Mouse (Mus musculus) splenic B cell, adult 2 months (primary cell): ENCODE data around the gene 2310061I04Rik.
A peak's percentile ranks its signal among the peaks of the same experiment; 100 is the strongest.

Source experiments
- DNase-seq: peaks from one replicate; pipeline ENCODE4 v3.0.0-alpha.2; 2011; ENCODE audit warnings: low read depth, low spot score
- H3K27me3 ChIP-seq: 2 replicates; pipeline ENCODE4 v1.6.1; 2012; ENCODE audit warnings: mild to moderate bottlenecking, low read length, moderate library complexity, mixed read lengths; ENCODE audit not compliant: control insufficient read depth, poor library complexity, insufficient read depth, severe bottlenecking
- H3K36me3 ChIP-seq: 2 replicates; pipeline ENCODE4 v1.6.1; 2012; ENCODE audit warnings: mild to moderate bottlenecking, low read length, moderate library complexity, mixed read lengths; ENCODE audit not compliant: control insufficient read depth, poor library complexity, insufficient read depth, severe bottlenecking

The 2310061I04Rik gene

DNA sequence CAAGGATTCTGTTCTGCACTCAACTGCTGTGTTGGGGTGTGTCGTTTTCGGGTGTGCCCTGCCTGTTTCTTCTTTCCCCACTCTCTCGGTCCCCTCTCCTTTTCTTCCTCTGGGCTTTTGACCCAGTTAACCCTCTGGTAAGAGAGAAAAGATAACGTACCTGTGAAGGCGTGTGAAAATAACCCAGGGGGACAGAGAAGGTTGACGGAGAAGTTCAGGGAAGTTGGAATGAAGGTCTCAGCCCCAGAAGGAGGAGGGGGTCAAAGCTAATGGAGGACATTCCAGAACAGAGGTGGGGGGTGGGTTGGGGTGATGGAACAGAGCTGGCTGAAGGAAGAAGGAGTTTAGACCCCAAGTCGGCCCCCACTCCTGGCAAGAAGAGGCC, 28.3 kb downstream of the 2310061I04Rik start:
- H3K36me3 ChIP-seq, result peaks cover 7% of the 10 kb centered on the region
- H3K27me3 ChIP-seq, result no peaks in the 10 kb centered on the region
- no peak for DNase-seq

DNA sequence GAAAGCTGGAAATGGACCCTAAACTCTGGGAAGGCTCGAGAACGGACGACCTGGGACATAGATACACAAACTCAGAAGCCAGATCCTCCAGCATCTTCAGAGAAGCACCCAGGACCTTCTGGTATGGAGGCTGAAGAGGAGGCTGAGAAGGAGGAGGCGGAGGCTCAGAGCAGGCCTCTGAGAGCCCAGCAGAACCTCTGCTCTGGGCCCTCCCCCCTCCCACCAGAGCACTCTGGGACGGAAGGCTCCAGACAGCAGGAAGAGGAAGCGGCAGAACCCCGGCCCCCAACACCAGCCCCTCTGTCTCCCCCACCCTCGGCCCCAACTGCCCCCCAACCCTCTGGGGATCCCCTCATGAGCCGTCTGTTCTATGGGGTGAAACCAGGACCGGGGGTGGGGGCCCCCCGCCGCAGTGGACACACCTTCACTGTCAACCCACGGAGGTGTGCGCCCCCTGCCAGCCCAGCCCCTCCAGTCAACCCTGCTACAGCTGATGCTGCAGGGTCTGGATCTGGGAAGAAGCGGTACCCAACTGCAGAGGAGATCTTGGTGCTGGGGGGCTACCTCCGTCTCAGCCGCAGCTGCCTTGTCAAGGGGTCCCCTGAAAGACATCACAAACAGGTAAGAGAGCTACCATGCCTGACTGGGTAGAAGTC, 28.9 kb downstream of the 2310061I04Rik start:
- H3K36me3 ChIP-seq, result peaks cover 7% of the 10 kb centered on the region
- peak; percentile 62 for DNase-seq

DNA sequence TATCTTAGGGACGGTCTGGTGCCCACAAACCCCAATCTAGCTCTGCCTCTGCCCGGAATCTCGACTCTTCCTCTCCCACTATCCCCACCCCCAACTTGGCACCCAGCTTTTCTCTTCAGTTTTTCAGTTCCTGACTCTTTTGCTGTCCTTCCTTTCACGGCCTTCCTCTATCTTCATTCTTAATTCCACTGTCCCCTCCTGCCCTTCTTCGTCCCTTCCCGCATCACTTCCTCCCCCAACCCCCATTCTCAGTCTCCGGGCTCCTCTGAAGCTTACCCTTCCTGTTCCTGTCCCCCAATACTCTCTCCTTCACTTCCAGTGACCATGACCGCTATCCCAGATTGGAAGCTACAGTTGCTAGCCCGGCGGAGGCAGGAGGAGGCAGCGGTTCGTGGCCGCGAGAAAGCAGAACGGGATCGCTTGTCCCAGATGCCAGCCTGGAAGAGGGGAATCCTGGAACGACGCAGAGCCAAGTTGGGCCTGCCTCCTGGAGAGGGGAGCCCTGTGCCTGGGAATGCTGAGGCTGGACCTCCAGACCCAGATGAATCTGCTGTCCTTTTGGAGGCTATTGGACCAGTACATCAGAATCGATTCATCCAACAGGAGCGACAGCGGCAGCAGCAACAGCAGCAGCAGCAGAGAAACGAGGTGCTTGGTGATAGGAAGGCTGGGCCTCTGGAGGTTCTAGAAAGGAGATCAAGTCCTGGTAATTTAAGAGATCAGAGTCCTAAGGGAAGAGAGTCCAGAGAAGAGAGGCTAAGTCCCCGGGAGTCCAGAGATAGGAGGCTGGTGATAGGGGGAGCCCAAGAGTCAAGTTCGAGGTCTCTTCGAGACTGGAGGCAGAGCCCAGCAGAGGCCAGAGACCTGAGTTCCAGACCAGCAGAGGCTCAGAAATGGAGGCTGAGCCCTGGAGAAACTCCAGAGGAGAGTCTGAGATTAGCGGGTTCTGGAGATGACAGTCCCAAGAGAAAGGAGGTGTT, 30.0 kb downstream of the 2310061I04Rik start:
- H3K36me3 ChIP-seq, result peaks cover 3% of the 10 kb centered on the region; the same call in 1 of the 2 replicates
- peak; percentile 73 for DNase-seq
- H3K27me3 ChIP-seq, result no peaks in the 10 kb centered on the region

More for the DNA sequence above, 28.9 kb downstream of the 2310061I04Rik start:
- no peaks in the 10 kb centered on the region for H3K27me3 ChIP-seq

DNA sequence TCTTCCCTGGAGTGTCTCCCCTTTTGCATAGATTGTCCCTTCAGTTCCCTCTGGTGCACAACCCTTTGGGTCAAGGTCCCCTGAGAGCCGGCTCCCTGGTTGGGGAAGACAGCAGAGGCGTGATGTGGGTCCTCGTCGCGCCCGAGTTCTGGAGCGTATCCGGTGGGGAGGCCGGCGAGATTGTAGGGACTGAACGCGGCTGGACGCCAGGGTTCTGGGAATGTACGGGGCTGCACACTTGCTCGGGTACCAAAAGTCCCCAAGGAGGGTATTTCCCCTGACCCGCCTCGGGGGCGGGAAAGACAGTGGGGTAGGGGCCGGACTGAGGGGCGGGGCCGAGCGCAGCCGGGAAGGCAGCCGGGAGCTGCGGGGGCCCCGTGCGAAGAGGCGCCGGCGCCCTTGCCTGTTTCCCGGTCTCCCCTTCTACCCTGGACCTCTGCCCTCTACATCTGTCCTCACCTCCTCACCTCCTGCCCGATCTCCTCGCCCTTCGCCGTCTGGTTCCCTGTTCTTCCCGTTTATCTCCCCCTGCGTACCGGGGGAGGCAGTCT, 30.9 kb downstream of the 2310061I04Rik start:
- peak; percentile 55 for DNase-seq
- Histone ChIP-seq H3K27me3 (no peaks in the 10 kb centered on the region), H3K36me3 (peaks cover 3% of the 10 kb centered on the region; the same call in 1 of the 2 replicates)

DNA sequence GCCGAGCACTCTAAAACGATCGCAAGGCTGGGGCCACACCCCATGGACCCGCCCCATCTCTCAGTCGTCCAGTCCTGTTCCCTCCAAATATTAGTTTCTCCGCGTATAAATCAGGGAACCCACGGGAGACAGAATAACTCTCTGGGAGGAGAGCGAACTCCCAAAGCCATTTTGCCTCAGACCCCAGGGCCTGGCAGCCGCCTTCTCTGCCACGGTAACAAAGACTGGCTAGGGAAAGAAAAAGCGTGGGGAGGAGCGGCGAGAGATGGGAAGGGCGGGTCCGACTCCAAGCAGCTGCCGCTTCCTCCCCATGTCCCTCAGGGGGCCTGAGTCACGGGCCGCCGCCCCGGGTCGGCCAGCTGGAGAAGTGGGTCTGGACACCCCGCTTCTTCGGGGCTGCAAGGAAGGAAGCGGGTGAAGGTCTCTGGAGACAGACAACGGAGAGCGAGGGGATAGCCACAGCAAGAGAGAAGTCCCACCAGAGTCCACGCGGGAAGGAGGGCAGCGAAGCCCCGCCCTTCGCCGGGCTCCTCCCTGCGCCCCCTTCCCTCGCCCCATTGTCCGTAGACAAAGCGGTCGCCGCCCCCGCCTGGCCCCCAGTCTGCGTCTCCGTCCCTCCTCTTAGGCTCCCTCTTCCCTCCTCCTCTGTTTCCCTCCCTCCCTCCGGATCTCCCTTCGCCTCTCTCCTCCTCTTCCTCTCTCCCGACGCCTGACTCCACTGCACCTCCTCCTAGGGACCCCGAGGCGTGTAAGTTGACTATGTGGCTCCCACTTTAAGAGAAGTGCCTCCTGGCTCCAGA, 31.6 kb downstream of the 2310061I04Rik start, which contains the start of gene Ppp1r18:
TSS of gene Ppp1r18 (plus strand) at position 113 of the 800 bp plus-strand sequence.
- DNase-seq, result peak; percentile 68
- no peaks in the 10 kb centered on the region for H3K27me3 ChIP-seq

DNA sequence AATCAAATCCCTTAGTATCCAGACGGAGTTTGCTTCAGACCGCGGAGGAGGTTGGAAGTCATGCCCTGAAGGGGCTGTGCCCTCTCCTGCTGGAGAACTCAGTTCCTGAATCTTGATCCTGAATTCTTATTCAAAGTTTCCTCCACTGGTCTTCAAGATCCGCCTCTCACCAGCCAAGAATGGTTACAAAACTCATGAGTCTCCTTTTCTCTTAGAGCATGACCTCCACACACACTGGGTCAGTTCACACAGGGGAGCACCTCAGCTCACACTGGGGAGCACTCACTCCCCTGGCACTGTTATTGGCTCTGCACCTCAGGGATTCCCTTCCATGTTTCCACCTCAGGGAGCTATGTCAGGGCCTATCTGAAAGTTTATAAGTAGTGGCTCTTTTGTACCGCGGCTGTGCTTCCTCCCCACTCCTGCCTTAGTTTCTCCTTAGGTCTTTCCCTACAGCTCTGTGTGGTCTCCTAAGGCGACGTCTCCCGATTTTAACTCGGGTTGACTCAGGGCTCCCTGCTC, 32.3 kb downstream of the 2310061I04Rik start:
- no peaks in the 10 kb centered on the region for H3K36me3 ChIP-seq
- DNase-seq, result no peak

More for the DNA sequence above, 31.6 kb downstream of the 2310061I04Rik start, which contains the start of gene Ppp1r18:
- H3K36me3 ChIP-seq, result no peaks in the 10 kb centered on the region; the same call in 1 of the 2 replicates

DNA sequence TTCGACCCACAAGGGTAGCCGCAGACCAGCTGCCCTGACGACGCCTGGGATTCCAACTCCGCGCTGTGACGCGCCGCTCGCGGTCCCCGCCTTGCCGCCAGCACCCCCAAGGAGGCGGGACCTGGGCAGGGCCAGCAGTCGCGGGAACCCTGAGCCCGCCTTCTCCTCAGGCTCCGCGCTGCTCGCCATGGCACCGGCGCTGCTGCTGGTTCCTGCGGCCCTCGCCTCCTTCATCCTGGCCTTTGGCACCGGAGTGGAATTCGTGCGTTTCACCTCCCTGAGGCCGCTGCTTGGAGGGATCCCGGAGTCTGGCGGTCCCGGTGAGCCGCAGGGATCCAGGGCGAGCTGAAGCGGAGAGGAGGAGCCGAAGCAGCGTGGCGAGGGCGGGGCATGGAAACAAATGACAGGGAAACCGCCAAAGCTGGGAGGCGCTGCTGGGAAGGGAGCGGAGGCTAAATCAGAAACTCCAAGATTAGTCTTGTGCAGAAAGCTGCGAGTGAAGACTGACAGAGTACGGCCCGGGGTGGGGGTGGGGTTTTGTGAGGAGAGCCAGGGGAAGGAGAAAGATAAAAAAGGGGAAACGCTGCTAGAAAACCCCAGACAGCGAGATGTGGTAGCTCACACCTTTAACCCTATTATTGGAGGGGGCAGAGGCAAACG, 35.9 kb downstream of the 2310061I04Rik start, which contains the start of gene Nrm:
TSS of gene Nrm (plus strand) at position 121 of the 660 bp plus-strand sequence.
- DNase-seq, result peak; percentile 84
- Histone ChIP-seq H3K27me3 (no peaks in the 10 kb centered on the region), H3K36me3 (no peaks in the 10 kb centered on the region; the same call in 1 of the 2 replicates)

More for the DNA sequence above, 32.3 kb downstream of the 2310061I04Rik start:
- no peaks in the 10 kb centered on the region for H3K27me3 ChIP-seq

DNA sequence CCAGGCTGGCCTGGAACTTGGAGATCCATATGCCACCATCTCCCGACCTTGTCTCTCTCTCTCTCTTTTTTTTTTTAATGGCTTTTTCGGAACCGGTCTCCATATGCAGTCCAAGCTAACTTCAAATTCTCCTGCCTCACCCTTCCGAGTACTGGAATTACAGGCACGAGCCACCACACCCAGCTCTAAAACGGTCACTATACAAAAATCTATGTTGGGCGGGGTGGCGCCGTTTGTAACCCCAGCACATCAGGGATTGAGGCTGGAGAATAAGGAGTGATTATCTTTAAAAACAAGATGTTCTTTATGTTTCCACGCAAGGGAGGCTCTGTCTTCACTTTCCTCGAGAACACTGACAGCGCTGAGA, 36.4 kb downstream of the 2310061I04Rik start:
- no peak for DNase-seq
- no peaks in the 10 kb centered on the region for H3K27me3 ChIP-seq
- no peaks in the 10 kb centered on the region; the same call in 1 of the 2 replicates for H3K36me3 ChIP-seq

DNA sequence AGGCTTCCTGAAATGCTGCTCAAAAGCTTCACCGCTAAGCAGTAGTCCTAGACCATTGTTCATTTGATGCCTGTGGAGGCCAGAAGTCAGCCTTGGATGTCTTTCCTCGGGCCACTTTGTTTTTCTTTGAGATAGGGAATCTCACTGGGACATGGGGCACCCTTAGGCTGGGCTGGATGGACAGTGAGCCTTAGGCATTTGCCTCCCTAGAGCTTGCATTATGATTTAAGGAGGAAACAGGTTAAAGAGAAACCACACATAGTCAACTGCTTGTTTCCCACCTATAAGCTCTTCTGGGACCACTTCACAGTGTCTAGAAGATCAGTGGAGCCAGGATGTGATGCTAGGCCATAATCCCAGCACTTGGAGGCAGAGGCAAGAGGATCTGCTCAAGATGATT, 37.4 kb downstream of the 2310061I04Rik start:
- H3K27me3 ChIP-seq, result no peaks in the 10 kb centered on the region
- H3K36me3 ChIP-seq, result no peaks in the 10 kb centered on the region; the same call in 1 of the 2 replicates
- DNase-seq, result no peak

DNA sequence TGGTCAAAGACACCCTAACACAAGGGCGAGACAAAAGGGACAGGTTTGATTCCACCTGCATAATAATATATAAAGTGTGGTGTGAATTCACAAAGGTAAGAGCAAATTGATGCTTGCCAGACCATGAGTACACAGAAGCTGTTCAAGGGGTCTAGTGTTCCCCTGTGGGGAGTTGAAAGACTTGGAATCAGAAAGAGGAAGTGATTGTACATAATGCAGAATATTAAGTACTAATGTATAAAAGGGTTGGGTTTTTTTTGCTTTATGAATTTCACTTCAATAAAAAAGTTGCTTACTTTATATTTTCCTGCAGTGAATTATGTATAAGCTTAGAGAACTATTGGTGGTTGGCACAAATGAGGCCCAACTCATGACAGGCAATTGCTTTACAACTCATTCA, 37.9 kb downstream of the 2310061I04Rik start:
- Histone ChIP-seq H3K27me3 (no peaks in the 10 kb centered on the region), H3K36me3 (peaks cover 2% of the 10 kb centered on the region; the same call in 1 of the 2 replicates)
- DNase-seq, result no peak

DNA sequence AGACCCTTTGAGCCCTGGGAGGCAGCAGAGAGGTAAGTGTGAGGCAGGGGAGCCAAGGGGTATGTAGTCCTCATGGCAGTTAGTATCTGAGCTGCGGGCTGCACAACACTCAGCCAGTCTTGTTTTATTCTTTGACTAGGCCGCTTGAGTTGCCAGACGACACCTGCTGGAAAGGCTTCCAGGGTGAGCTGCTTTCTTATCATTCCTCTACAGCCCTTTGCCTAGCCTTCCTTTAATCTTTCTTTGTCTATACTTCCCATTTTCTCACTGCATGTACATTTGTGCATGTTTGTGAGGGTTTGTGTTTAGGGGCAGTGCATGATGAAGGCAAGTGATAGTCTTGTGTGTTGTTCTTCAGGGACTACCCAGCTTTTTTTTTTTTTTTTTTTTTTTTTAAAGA, 46.3 kb downstream of the 2310061I04Rik start:
- no peak for DNase-seq
- H3K27me3 ChIP-seq, result no peaks in the 10 kb centered on the region
- peaks cover 13% of the 10 kb centered on the region for H3K36me3 ChIP-seq

DNA sequence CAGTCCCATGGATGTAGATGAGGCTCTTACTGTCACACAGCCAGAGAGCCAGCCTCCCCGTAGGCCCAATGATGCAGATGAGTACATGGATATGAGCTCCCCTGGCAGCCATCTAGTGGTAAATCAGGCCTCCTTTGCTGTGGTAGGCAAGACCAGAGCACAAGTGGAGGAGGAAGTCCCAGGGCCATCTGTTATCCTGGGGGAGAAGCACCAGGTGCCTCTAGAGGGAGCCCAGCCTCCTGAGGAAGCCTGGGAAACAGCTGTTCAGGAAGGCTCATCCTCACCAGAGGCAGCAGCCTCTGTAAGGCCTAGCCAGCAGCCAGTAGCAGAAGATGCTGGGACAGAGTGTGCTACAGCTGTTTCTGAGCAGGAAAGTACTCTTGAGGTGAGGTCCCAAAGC, 49.1 kb downstream of the 2310061I04Rik start:
- H3K36me3 ChIP-seq, result peaks cover 18% of the 10 kb centered on the region
- H3K27me3 ChIP-seq, result no peaks in the 10 kb centered on the region
- no peak for DNase-seq

DNA sequence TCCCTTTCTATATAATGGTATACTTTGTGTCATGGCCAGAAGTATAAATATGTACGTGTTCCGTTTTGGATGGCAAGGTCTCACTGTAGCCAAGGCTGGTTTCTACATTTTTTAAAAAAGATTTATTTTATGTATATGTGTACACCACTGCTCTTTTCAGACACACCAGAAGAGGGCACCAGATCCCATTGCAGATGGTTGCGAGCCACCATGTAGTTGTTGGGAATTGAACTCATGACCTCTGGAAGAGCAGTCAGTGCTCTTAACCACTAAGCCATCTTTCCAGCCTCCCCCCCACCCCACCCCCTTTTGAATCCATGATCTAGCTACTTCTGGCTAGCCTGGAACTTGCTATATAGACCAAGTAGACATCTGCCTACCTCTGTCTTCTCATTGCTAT, 53.7 kb downstream of the 2310061I04Rik start:
- no peaks in the 10 kb centered on the region for H3K27me3 ChIP-seq
- peaks cover 11% of the 10 kb centered on the region for H3K36me3 ChIP-seq
- DNase-seq, result peak; percentile 29
